Mouse (Mus musculus): ENCODE results near the gene Smc1a. TPM values are rescaled to one million over a fixed set of nuclear protein-coding genes. Genes with fewer than 3 reads are reported as not detected.
A peak's percentile ranks its signal among the peaks of the same experiment; 100 is the strongest.
"Not testable (repeated sequence)": the region's sequence is repeated elsewhere in the genome, so short reads cannot be mapped to it uniquely, and the experiment has no call there.

The Smc1a gene
- polyA plus RNA-seq, 1 experiment from 2014 or later: 91.5 TPM

DNA sequence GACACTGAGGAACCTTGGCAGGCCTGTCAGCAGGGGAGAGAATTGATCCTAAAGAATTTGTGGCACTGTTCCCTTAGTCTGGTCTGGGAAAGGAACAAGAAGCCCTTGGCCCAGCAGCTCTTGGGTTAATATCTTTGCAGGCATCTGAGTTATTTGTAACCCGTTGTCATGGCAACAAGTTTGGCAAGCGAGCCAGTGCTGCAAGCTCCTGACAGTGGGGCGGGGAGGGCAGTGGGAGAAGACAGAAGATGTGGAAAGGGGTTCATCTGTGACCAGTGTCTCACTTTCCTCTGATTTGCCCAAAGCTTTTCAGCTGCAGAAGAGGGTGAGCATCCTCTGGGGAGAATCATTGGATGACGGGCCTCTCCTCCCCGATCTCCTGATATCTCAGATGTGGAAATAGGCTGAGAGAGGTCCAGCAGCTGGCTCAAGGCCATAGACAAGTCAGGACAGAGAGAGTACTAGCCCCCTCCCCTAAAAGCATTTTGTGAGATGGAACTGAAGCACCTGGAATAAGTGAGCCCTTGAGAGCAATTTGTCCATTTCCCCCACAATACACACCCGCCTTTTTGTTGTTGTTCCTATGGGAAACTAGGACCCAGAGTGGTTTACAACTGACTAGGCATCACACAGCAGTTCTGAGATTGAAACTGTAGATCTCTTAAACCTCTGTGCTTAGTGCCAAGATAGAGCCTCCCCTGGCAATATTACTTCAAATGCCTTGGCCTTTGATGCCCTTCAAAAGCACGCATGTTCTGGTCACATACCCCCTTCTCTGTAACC is 73.8 kb downstream of the Smc1a start:
- 0 out of 2 replicates have a peak, but pooled peaks have one; percentile 43 for ATAC-seq (replicated peaks; ENCODE audit: low FRiP score, low TSS enrichment, low read depth)
- not testable (repeated sequence) for H3K9ac ChIP-seq (ENCODE audit: low read length); H3K4me3 ChIP-seq (ENCODE audit: low read depth, low read length); H3K4me1 ChIP-seq (replicated peaks; ENCODE audit: control insufficient read depth, insufficient read depth, low read length); H3K4me2 ChIP-seq (ENCODE audit: low read length); H3K36me3 ChIP-seq (ENCODE audit: control insufficient read depth, insufficient read depth, low read length); H3K27ac ChIP-seq (ENCODE audit: low read depth); H3K9me3 ChIP-seq (ENCODE audit: control insufficient read depth, low read length)
- H3K27me3 ChIP-seq (replicated peaks; ENCODE audit: control insufficient read depth, insufficient read depth, low read length): peaks cover 18% of the 10 kb centered on the region; the same call in 1 of the 2 replicates
- DNase-seq (ENCODE audit: low spot score): peak; percentile 50
- WGBS: 38% methylated on average over 6 of the region's 7 CpGs

GRCm38 (mm10) chrX:152097572-152097971 is 81.3 kb downstream of the Smc1a start:
- H3K4me3 ChIP-seq (ENCODE audit: low read depth, low read length): no peak overlapping the region
- DNase-seq (ENCODE audit: low spot score) (no peak), ATAC-seq (replicated peaks; ENCODE audit: low FRiP score, low TSS enrichment, low read depth) (no peak)
- H3K9me3 ChIP-seq (ENCODE audit: control insufficient read depth, low read length): no peaks in the 10 kb centered on the region
- WGBS: 50% methylated on average over 1 of the region's 1 CpGs
- H3K27me3 ChIP-seq (replicated peaks; ENCODE audit: control insufficient read depth, insufficient read depth, low read length): peaks cover 18% of the 10 kb centered on the region; the same call in 1 of the 2 replicates
- no peak overlapping the region for H3K27ac ChIP-seq (ENCODE audit: low read depth)
- H3K4me2 ChIP-seq (ENCODE audit: low read length): no peak overlapping the region
- H3K36me3 ChIP-seq (ENCODE audit: control insufficient read depth, insufficient read depth, low read length): no peaks in the 10 kb centered on the region
- no peak overlapping the region for H3K9ac ChIP-seq (ENCODE audit: low read length)
- H3K4me1 ChIP-seq (replicated peaks; ENCODE audit: control insufficient read depth, insufficient read depth, low read length): no peaks in the 10 kb centered on the region

Other genes starting within 250 kb of the Smc1a start
- gene Huwe1, start 215.6 kb upstream of the Smc1a start, polyA plus RNA-seq (2014; fragmentation: Nextera tagmentation; extraction: Ambion mirVana): 63.3 and 66.5 TPM in 2 replicates
- gene Hsd17b10, start 14.6 kb upstream of the Smc1a start, polyA plus RNA-seq (2014; fragmentation: Nextera tagmentation; extraction: Ambion mirVana): 216 and 217 TPM in 2 replicates
- 2.4 and 3.2 TPM in 2 replicates for gene Ribc1, start 133 bp upstream of the Smc1a start, polyA plus RNA-seq (2014; fragmentation: Nextera tagmentation; extraction: Ambion mirVana)
- 3.4 and 3.5 TPM in 2 replicates for gene Iqsec2, start 127.8 kb downstream of the Smc1a start, polyA plus RNA-seq (2014; fragmentation: Nextera tagmentation; extraction: Ambion mirVana)
- 31.9 and 37.4 TPM in 2 replicates for gene Kdm5c, start 216.6 kb downstream of the Smc1a start, polyA plus RNA-seq (2014; fragmentation: Nextera tagmentation; extraction: Ambion mirVana)